In the genomic region with DNA sequence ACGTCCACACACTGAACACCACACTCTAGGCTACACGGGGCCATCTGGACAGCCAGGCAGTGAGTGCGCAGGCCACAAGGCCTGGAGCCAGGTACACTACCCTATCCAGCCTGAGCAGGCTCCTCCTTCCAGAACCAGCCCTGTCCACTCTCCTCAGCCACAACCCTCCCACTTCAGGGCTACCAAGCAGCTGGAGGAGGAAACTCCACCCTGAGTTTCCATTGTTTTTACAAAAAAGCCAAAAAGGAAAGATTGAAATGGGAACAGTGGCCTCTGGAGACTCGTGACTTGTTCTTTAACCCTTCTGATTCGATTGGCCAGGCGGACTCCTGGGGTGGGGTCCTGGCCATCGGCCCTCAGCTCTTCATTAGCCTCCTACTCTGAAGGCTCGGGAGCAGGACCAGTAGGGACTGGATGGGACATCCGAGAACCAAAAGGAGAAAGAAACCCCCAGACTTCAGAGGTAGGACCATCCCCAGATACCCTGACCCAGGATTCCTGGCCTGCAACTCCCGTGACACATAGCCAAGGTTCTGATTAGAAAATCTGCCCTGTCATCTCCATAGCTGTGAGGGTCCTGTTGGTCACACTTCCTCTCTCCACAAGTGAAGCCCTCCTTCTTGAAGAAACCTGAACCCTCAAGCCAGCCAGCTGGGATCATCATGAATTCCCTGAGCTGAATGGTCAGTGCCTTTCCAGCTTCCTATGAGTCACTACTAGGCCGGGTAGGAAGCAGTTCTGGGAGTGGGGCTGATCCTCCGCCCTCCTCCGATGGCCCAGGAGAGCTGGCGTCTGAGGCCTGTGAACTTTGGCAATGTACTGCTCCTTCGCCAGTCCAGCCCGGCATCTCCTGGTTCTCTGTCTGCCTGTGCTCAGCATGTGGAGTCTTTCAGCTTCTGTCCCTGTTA, we compare ENCODE assay signal across 8 mouse cellular contexts.
A peak's percentile ranks its signal among the peaks of the same experiment; 100 is the strongest.
DNase-seq lines count a peak whose midpoint lies in the region; ATAC-seq and TF ChIP-seq lines count a peak whose summit lies in the region.

No protein-coding gene starts in this region.

- peaks cover 4% of the 10 kb centered on the region; the same call in 1 of the 2 replicates for H3K9me3 ChIP-seq in heart, postnatal 0 days (replicated peaks; ENCODE audit: control insufficient read depth, low read length)
- H3K9me3 ChIP-seq in forebrain, embryonic 11.5 days (ENCODE audit: control insufficient read depth, low read length), result no peaks in the 10 kb centered on the region; the same call in 1 of the 2 replicates

- 62% methylated on average over 16 of the region's 16 CpGs for WGBS in heart, postnatal 0 days
- WGBS in forebrain, embryonic 11.5 days, result 84% methylated on average over 16 of the region's 16 CpGs

- no peaks in the 10 kb centered on the region for H3K4me1 ChIP-seq in heart, postnatal 0 days (ENCODE audit: control insufficient read depth, insufficient read depth)
- no peaks in the 10 kb centered on the region for H3K4me1 ChIP-seq in forebrain, embryonic 11.5 days (replicated peaks; ENCODE audit: control insufficient read depth, insufficient read depth, low read length)

- H3K9ac ChIP-seq in heart, postnatal 0 days (replicated peaks; ENCODE audit: low read depth, low read length), result no peak overlapping the region
- H3K9ac ChIP-seq in forebrain, embryonic 11.5 days (ENCODE audit: low read length), result no peak overlapping the region

- H3K27me3 ChIP-seq in heart, postnatal 0 days (ENCODE audit: control insufficient read depth, insufficient read depth, low read length), result no peaks in the 10 kb centered on the region
- no peaks in the 10 kb centered on the region for H3K27me3 ChIP-seq in forebrain, embryonic 11.5 days (ENCODE audit: control insufficient read depth, insufficient read depth, low read length)

- no peak overlapping the region for H3K4me3 ChIP-seq in heart, postnatal 0 days (ENCODE audit: low read depth, low read length)
- H3K4me3 ChIP-seq in forebrain, embryonic 11.5 days (ENCODE audit: low read depth, low read length), result no peak overlapping the region

- H3K4me2 ChIP-seq in heart, postnatal 0 days (ENCODE audit: low read depth, low read length), result no peak overlapping the region
- H3K4me2 ChIP-seq in forebrain, embryonic 11.5 days (ENCODE audit: low read depth, low read length, severe bottlenecking), result no peak overlapping the region

- peak; percentile 63; the same call in 1 of the 2 replicates for ATAC-seq in cerebellum, adult (ENCODE audit: insufficient number of reproducible peaks, low FRiP score, low TSS enrichment)
- ATAC-seq in heart, postnatal 0 days (ENCODE audit: insufficient read depth, low read depth), result peak; percentile 87
- ATAC-seq in forebrain, embryonic 11.5 days (replicated peaks; ENCODE audit: low FRiP score), result no peak

- no peak for TF ChIP-seq CTCF in heart, postnatal 0 days (IDR thresholded peaks at IDR 0.05; ENCODE audit: low read depth)

- H3K36me3 ChIP-seq in heart, postnatal 0 days (replicated peaks; ENCODE audit: control insufficient read depth, insufficient read depth, low read length), result no peaks in the 10 kb centered on the region
- H3K36me3 ChIP-seq in forebrain, embryonic 11.5 days (ENCODE audit: control insufficient read depth, insufficient read depth, low read length), result no peaks in the 10 kb centered on the region

- peak; percentile 68; the same call in 1 of the 2 replicates for TF ChIP-seq EP300 in heart, postnatal 0 days (IDR thresholded peaks at IDR 0.05; ENCODE audit: low read depth)

- peak overlapping the region; percentile 80 for H3K27ac ChIP-seq in heart, postnatal 0 days (ENCODE audit: low read depth)
- no peak overlapping the region for H3K27ac ChIP-seq in forebrain, embryonic 11.5 days (ENCODE audit: low read depth, low read length)

- no peak for DNase-seq in cerebellum, postnatal 4 days (ENCODE audit: low spot score in 2 of 2)
- peak; percentile 65 to 73 for DNase-seq in cerebellum, postnatal 36 days
- peak; percentile 59 for DNase-seq in heart, postnatal 0 days (ENCODE audit: low spot score)
- DNase-seq in lung, postnatal 14 days, result peak; percentile 39
- DNase-seq in forebrain, embryonic 11.5 days (ENCODE audit: low spot score), result no peak
- DNase-seq in thymus, postnatal 36 days, result no peak
- DNase-seq in right cerebral cortex, adult 2 months (ENCODE audit: low spot score in 2 of 2), result no peak

Comparison
In these comparisons a context has a peak if more than half of its experiments do, and no peak if none do; other contexts are left out.
1. DNase-seq: peak in cerebellum, postnatal 36 days (2 of 2), heart, postnatal 0 days (single experiment) and lung, postnatal 14 days (single experiment); none in cerebellum, postnatal 4 days (0 of 2), forebrain, embryonic 11.5 days (single experiment), thymus, postnatal 36 days (0 of 2) and right cerebral cortex, adult 2 months (0 of 2).